Mouse (Mus musculus) heart, adult 11 months (tissue): ENCODE data around the gene Rasl10a.

Experiments used
- DNase-seq: peaks from one replicate; pipeline ENCODE4 v3.0.0; 2022

The Rasl10a gene

GRCm38 (mm10) chr11:5054151-5054550, 3.8 kb upstream of the Rasl10a start:
- no peak for DNase-seq

- peak; percentile 92 for DNase-seq
Observed at GRCm38 (mm10) chr11:5054874-5055273, 3.1 kb upstream of the Rasl10a start.

GRCm38 (mm10) chr11:5055945-5056938, 1.7 kb upstream of the Rasl10a start:
- peak; percentile 87 for DNase-seq

- DNase-seq, result peak; percentile 88
Observed at GRCm38 (mm10) chr11:5057064-5057463, 864 bp upstream of the Rasl10a start.

GRCm38 (mm10) chr11:5057541-5057855, 430 bp upstream of the Rasl10a start:
- peak; percentile 94 for DNase-seq

DNA sequence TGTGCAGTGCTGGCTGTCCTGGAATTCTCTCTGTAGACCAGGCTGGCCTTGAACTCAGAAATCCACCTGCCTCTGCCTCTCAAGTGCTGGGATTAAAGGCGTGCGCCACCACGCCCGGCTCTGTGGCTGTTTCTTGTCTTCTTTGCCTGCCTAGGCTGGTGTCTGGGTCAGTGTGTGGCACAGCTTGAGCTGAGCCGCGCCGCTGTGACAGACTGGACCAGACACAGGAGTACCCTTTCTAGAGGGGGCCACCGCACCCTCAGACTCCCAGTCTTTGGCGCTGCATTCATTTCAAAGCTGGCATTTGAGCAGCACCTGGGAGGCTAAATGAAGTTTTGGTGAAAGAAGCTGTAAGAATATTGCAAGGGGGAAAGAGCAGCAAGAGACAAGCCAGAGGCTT, 855 bp downstream of the Rasl10a start:
- DNase-seq, result peak; percentile 87

DNA sequence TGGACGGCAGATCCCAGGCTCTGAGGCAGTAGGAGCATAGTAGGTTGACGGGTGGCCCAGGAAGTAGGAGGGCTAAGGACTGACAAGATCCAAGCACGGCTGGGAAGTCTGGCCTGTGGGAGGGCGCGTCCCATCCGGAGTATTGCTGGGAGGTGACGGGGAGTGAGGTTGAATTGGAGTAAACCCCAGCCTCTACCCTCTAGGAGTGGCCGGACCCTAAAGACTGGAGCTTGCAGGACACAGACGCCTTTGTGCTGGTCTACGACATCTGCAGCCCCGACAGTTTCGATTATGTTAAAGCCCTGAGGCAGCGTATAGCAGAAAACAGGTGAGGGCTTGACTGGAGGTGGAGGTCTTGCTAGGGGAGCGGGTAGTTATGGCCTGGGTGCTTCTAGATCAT, 1.3 kb downstream of the Rasl10a start:
- peak; percentile 90 for DNase-seq

DNA sequence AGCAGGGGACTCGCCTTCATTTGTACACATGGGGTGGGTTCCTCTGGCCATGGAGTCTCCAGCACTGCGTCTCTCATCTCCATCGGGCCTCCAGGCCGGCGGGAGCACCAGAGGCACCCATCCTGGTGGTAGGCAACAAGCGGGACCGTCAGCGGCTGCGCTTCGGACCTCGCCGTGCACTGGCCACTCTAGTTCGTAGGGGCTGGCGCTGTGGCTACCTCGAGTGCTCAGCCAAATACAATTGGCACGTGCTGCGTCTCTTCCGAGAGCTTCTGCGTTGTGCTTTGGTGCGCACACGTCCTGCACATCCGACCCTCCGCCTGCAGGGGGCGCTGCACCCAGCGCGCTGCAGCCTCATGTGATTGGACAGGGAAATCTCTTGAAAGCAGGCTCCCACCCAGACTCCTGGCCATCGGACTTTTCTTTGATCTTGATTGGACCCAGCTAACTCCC, 1.8 kb downstream of the Rasl10a start:
- DNase-seq, result peak; percentile 90

- DNase-seq, result peak; percentile 95
Observed at GRCm38 (mm10) chr11:5060756-5061412, 3.0 kb downstream of the Rasl10a start.

DNA sequence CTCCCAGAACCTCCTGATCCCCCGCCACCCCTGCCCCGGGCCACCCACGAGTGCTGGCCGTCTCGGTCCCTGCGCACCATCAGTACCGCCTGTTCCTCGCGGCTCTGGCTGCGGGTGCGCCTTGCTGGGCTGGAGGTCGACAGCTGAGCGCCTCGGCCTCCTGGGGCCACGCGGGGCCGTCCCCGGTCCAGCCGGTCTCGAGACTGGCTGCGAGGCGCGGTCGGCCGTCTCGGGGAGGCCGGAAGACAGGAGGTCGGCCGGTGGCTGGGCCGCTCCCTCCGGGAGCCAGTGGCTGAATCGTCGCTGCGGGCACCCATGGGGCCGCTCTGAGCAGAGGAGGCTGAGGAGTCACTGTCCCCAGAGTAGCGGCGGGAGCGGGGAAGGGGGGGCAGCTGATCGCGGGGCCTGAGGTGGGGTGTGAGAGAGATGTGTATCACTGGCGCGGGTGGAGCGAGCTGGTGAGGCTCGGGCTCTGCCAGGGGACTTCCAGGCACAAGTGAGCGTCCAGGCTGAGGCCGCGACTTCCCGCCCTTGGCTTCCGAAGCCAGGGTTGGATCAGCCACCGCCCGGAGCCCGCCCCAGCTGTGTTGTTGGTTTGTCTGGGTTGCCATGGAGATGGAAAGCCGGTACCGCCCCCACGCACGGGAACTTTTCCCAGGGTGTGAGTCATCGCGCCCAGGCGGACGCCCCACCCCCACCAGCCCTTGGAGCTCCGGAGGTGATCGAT, 3.6 kb downstream of the Rasl10a start:
- DNase-seq, result peak; percentile 100

DNA sequence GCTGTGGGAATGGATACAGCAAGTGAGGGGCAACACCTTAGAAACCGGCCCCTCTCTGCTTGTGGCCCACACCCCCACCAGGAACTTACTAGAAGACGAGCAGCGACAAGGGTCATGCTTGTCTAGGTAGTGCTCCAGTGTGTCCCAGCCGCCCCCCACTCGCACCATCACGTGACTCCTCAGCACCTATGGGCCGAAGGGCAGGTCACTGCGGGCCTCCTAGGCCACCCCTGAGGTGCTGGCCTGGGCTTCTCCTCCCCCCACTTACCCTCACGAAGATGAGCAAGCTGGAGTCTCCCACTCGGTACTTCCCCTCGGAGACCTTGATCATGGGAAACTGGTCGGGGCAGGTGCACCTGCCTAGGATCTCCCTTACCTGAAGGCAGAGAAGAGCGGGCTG, 4.4 kb downstream of the Rasl10a start:
- no peak for DNase-seq

DNA sequence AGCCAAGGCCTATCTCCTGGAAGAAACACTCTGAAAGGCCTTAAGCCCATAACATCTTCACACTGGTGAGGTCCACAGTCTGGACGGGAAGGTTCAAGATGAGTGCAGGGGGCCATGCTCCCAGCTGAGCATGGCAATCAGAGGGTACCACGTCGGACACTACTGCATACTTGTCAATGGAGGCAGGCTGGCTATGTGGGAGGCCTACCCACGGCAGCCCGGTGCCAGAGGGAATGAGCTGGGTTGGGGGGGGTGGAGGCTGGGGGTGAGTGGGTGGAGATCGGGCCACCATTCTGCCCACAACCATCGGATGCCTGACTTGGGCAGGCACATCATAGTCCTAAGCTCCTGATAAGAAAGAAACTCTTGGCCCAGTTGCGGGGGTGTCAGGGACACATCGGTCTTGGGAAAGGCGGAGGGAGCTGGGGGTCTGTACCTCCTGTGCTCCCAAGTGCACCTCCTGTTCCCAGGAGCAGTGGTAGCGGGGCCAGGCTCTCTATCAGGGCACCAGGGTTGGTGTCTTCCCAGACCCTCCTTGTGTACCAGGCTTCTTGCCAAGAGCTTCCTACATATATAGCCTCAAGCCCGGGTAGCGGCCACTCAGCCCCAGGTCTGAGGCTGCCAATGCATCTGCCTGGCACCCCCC, 5.1 kb downstream of the Rasl10a start:
- peak; percentile 93 for DNase-seq

DNA sequence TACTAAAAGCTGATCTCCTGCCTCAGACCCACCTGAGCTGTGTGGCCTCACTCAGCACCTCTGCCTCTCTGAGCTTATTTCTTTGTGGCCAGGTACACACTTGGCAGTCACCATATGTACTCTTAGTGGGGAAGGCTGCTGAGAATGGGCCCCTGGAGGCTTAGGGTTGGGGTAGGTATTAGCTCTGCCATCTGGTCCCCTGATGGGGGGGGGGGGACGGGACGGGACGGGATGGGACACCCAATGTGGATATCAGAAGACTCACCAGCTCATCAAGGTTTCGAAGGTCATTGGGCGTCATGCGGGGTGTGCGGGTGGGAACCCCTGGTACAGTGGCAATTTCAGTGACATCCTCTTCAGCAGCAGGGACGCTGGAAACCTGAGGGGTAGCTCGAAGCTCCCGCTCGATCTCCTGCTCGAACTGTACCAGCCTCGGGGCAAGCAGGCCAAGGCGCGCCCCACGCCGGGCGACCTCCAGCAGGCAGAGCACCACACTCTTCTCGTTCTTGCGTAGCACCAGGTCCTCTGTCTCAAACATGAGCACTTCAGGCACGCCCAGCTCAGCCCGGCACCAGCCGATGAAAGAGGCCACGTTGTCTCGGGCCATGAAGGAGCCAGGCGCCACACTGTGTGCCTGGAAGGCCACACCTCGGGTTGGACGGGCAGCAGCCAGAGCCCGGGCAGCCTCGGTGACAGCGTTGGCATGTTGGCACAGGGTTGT, 5.8 kb downstream of the Rasl10a start:
- DNase-seq, result peak; percentile 94

DNA sequence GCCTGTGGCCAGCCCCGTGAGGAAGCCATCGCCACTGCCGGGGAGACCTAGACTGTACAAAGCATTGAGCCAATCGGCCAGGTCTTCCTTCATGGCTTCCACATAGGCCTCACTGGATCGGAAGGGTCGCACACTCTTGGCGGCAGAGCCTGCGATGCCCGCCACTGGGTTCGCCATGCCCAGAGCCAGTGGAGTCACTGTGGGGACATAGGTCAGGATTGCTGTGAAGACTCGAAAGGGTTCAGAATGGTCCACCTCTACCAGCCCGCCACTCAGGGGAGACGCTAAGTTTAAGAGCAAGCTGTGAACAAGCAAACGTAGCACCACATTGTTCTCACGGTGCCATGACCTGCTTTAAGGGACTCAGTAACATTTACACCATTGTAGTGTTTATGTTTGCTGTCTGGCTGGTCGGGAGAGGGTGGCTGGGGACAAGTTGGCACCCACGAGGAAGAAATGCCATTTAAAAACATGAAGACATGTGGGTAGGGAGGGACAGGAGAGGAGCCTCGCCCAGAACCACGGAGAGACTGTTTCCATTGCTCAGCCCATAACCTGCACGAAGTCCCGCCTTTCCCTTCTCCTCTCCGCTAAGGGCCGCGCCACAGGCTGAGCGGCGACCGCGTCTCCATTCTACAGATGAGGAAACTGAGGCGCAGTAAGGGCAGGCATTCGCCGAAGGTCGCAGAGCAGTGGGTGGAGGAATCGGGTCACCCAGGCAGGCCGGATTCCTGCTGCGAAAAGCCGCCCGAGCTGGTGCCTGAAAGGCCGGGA, 6.5 kb downstream of the Rasl10a start:
- DNase-seq, result peak; percentile 93

DNA sequence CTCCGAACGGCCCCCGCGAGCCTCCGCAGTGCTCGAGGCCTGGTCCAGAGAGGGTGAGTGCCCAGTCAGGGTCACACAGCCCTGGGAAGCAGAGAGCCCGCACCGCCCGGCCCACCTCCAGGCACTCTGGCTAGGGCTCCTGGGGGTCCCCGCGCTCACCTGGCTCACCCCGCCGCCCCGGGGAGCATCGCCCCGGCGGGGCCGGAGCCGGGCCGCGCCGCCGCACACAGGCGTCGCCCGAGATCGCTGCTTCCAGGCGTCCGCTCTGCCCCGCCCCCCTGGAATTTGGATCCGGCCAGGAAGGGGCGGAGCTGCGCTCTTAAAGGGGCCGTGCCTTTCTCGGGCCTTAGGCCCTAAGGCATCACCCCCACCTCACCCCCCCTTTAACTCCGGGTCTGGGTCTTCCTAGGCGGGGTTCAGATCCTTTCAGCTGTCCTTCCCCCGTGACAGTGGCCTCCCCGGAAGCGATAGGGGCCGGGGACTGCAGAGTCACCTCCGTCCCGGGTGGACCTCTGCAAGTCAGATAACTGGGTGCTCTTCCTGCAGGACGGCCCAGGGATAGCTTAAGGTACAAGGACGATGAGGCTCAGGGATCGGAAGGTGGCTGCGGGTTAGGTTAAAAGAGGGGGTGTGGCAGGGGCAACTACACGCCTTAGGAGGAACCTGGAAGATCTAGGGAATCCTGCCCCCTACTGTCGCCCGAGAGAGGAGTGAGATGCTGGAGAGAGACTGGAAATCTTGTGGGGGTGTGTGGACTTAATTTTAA, 7.3 kb downstream of the Rasl10a start, which contains the start of gene Gas2l1:
Gene Gas2l1 (minus strand): TSS at position 272 of the 766 bp plus-strand sequence.
- peak; percentile 99 for DNase-seq

DNA sequence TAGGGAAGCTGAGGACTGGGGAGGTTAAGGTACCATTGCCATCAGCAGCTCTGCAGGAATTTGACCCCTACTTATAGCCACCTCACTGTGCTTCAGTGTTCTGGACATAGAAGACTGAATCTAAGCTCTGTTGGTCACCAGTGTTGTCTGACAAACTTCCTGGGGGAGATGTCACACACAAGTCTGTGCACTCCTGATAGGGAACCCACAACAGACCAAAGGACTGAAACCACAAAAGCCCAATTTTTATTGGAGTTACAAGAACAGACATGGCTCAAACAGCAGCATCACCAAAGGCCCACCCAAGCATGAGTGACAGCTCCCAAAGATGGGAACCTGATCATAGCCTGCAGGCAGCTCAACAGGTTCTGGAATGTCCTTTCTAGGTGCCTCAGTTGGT, 9.1 kb downstream of the Rasl10a start:
- peak; percentile 75 for DNase-seq

- DNase-seq, result peak; percentile 87
Observed at GRCm38 (mm10) chr11:5068126-5068971, 10.4 kb downstream of the Rasl10a start.

DNA sequence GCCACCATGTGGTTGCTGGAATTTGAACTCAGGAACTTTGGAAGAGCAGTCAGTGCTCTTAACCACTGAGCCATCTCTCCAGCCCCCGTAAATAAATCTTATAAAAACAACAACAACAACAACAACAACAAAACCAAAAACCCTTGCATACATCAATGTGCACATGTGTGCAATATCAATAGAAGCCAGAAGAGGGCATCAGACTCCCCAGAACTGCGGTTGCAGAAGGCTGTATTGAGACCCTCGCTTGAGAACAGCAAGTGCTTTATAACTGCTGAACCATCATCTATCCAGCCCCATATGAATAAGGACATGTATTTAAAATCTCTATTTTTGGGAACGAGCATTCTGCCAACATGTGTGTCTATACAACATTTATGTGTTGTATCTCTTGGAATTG, 17.0 kb downstream of the Rasl10a start:
- DNase-seq, result peak; percentile 69

GRCm38 (mm10) chr11:5075760-5076159, 17.8 kb downstream of the Rasl10a start:
- DNase-seq, result peak; percentile 19
